Mouse (Mus musculus) stomach, postnatal 0 days (tissue): ENCODE results near the gene Cmtm1.
A peak's percentile ranks its signal among the peaks of the same experiment; 100 is the strongest.

ENCODE experiments used
- CTCF ChIP-seq: IDR thresholded peaks from 2 replicates; pipeline ENCODE4 v1.5.1; 2016; ENCODE audit warnings: antibody characterized with exemption, low read depth, mild to moderate bottlenecking, moderate library complexity
- EP300 ChIP-seq: optimal IDR thresholded peaks from 2 replicates; pipeline ENCODE3; 2016; ENCODE audit warnings: antibody characterized with exemption

GRCm38 (mm10) chr8:104250439-104251367 is 59.2 kb downstream of the Cmtm1 start, which contains the start of gene Cklf:
- TF ChIP-seq CTCF (peak; percentile 56), EP300 (no peak)
